Mouse (Mus musculus) frontal cortex, postnatal 36 days (tissue): ENCODE measurements around the gene Lix1l.
A peak's percentile ranks its signal among the peaks of the same experiment; 100 is the strongest.

Experiments
- DNase-seq, 2 experiments: peaks; one replicate each; pipeline ENCODE4 v3.0.0; 2022; ENCODE audit warnings: low spot score in 2 of 2

Lix1l gene

GRCm38 (mm10) chr3:96600639-96601250 is at the start of gene Lix1l:
Lix1l (plus strand) TSS chr3:96601149.
- DNase-seq: peak; percentile 91 to 94

- peak; percentile 46 to 56 for DNase-seq
Observed at GRCm38 (mm10) chr3:96551203-96551602, 49.7 kb upstream of the Lix1l start.

GRCm38 (mm10) chr3:96551890-96552289 is 49.1 kb upstream of the Lix1l start:
- DNase-seq: no peak

GRCm38 (mm10) chr3:96553601-96554000 is 47.3 kb upstream of the Lix1l start:
- DNase-seq: no peak

GRCm38 (mm10) chr3:96554251-96554650 is 46.7 kb upstream of the Lix1l start:
- DNase-seq: no peak

- DNase-seq: no peak
Observed at GRCm38 (mm10) chr3:96555041-96555596, 45.8 kb upstream of the Lix1l start.

GRCm38 (mm10) chr3:96555999-96556614 is 44.8 kb upstream of the Lix1l start:
- DNase-seq: no peak

GRCm38 (mm10) chr3:96556651-96557635 is 44.0 kb upstream of the Lix1l start:
- no peak for DNase-seq

- peak; percentile 94 to 95 for DNase-seq
Observed at GRCm38 (mm10) chr3:96557694-96558093, 43.3 kb upstream of the Lix1l start, which contains the start of gene Txnip. Txnip (plus strand) TSS chr3:96557957.

GRCm38 (mm10) chr3:96558159-96558558 is 42.8 kb upstream of the Lix1l start:
- no peak for DNase-seq

GRCm38 (mm10) chr3:96558668-96559196 is 42.2 kb upstream of the Lix1l start:
- no peak for DNase-seq

- DNase-seq: no peak
Observed at GRCm38 (mm10) chr3:96559398-96559910, 41.5 kb upstream of the Lix1l start.

GRCm38 (mm10) chr3:96559911-96560850 is 40.8 kb upstream of the Lix1l start:
- no peak for DNase-seq

- no peak for DNase-seq
Observed at GRCm38 (mm10) chr3:96560881-96561668, 39.9 kb upstream of the Lix1l start.

GRCm38 (mm10) chr3:96561946-96562681 is 38.8 kb upstream of the Lix1l start:
- no peak for DNase-seq

GRCm38 (mm10) chr3:96563267-96563666 is 37.7 kb upstream of the Lix1l start:
- no peak for DNase-seq

GRCm38 (mm10) chr3:96563911-96564632 is 36.9 kb upstream of the Lix1l start:
- no peak for DNase-seq

GRCm38 (mm10) chr3:96564633-96565032 is 36.3 kb upstream of the Lix1l start:
- no peak for DNase-seq
